Mouse (Mus musculus) forebrain, embryonic 11.5 days (tissue): ENCODE measurements around the gene Slc25a18. TPM values are rescaled to one million over a fixed set of nuclear protein-coding genes. Genes with fewer than 3 reads are reported as not detected.

ENCODE experiments used
- ATAC-seq: fragments of 200-750 bp; cut with Nextera tagmentation; replicated peaks from 2 replicates; pipeline ENCODE4 v1.8.0; 2017; ENCODE audit warnings: moderate TSS enrichment; ENCODE audit not compliant: low FRiP score
- DNase-seq: peaks from one replicate; pipeline ENCODE4 v3.0.0-alpha.2; 2017; ENCODE audit warnings: low spot score
- H3K27ac ChIP-seq: fragments of 300-500 bp; sonication (generic); 2 replicates; pipeline ENCODE4 v1.5.1; 2014; ENCODE audit warnings: low read depth, low read length
- H3K27me3 ChIP-seq: fragments of 300-500 bp; sonication (generic); 2 replicates; pipeline ENCODE4 v1.6.1; 2014; ENCODE audit warnings: mild to moderate bottlenecking, low read length, mixed read lengths; ENCODE audit not compliant: control insufficient read depth, insufficient read depth
- H3K36me3 ChIP-seq: fragments of 300-500 bp; sonication (generic); 2 replicates; pipeline ENCODE4 v1.6.1; 2014; ENCODE audit warnings: mild to moderate bottlenecking, low read length, moderate library complexity, mixed read lengths; ENCODE audit not compliant: control insufficient read depth, insufficient read depth
- H3K4me1 ChIP-seq: fragments of 300-500 bp; sonication (generic); replicated peaks from 2 replicates; pipeline ENCODE4 v1.6.1; 2014; ENCODE audit warnings: low read length, mixed read lengths; ENCODE audit not compliant: control insufficient read depth, insufficient read depth
- H3K4me2 ChIP-seq: fragments of 300-500 bp; sonication (generic); 2 replicates; pipeline ENCODE4 v1.6.1; 2014; ENCODE audit warnings: low read depth, mild to moderate bottlenecking, low read length, moderate library complexity, mixed read lengths; ENCODE audit not compliant: severe bottlenecking
- H3K4me3 ChIP-seq: fragments of 300-500 bp; sonication (generic); 2 replicates; pipeline ENCODE4 v1.5.1; 2014; ENCODE audit warnings: low read depth, low read length
- H3K9ac ChIP-seq: fragments of 300-500 bp; sonication (generic); 2 replicates; pipeline ENCODE4 v1.6.1; 2014; ENCODE audit warnings: low read length
- H3K9me3 ChIP-seq: fragments of 300-500 bp; sonication (generic); 2 replicates; pipeline ENCODE4 v1.6.1; 2016; ENCODE audit warnings: low read length, mixed read lengths; ENCODE audit not compliant: control insufficient read depth
- WGBS: fragments of 180-500 bp; shearing (Covaris S2); extraction: QIAGEN DNeasy Blood & Tissue Kit; methylation state at CpG from one replicate; pipeline ENCODE4 v1.1.7; 2014; 5-methylcytosine and 5-hydroxymethylcytosine counted together
- polyA plus RNA-seq: library from polyadenylated mRNA; unstranded; fragments of >200 nt; fragmentation: Nextera tagmentation; extraction: Ambion mirVana; gene quantifications from 2 replicates; pipeline ENCODE4 v1.2.1, GENCODE M21; 2014

Gene Slc25a18
- polyA plus RNA-seq, 1 experiment from 2014 or later, result 0.47 TPM

DNA sequence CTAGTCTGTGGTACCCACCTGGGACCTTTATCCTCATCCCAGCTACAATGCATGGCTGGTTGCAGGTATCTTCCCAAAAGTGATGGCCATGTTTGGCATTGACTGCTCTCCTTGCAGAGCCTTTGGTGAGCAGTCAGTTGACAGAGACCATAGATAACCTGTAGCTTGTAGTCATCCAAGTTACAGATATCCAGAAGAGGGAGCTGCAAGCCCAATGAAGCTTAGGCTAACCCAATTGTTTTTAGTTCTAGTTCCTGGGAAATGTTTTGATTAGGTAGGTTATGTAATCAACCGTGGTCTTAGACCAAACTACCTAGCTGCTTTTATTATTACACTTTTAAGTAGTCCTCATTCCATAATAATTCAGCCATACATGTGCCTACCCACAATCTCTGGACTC lies 2.0 kb upstream of the Slc25a18 start:
- Histone ChIP-seq H3K9ac (no peak overlapping the region), H3K4me2 (no peak overlapping the region), H3K36me3 (no peaks in the 10 kb centered on the region; the same call in 1 of the 2 replicates), H3K9me3 (no peaks in the 10 kb centered on the region), H3K4me3 (no peak overlapping the region), H3K27ac (no peak overlapping the region), H3K27me3 (no peaks in the 10 kb centered on the region), H3K4me1 (peaks cover 9% of the 10 kb centered on the region; the same call in 1 of the 2 replicates)
- DNase-seq, result no peak
- 94% methylated on average over 1 of the region's 1 CpGs for WGBS
- ATAC-seq, result no peak

DNA sequence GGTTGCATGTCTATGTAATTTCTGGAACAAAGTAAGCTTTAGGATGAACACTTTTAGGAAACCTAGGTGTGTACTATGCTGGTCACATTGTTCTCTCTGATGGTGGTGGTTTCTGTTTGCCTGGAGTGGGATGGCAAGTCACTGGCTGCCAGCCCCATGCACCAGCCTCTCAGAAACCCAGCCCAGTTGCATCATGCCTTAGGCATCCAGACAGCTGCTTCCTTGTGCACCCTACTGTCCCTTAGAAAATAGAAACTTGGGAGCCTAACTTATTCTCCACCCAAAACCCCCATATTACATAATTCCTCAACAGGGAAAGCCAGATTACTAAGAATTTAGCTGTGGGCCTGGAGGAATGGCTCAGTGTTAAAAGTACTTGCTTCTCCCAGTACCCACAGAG lies 1.4 kb upstream of the Slc25a18 start:
- Histone ChIP-seq H3K9me3 (no peaks in the 10 kb centered on the region), H3K27ac (no peak overlapping the region), H3K4me2 (no peak overlapping the region), H3K4me3 (no peak overlapping the region), H3K27me3 (no peaks in the 10 kb centered on the region), H3K9ac (no peak overlapping the region), H3K36me3 (no peaks in the 10 kb centered on the region; the same call in 1 of the 2 replicates), H3K4me1 (peaks cover 9% of the 10 kb centered on the region; the same call in 1 of the 2 replicates)
- ATAC-seq (no peak), DNase-seq (no peak)

DNA sequence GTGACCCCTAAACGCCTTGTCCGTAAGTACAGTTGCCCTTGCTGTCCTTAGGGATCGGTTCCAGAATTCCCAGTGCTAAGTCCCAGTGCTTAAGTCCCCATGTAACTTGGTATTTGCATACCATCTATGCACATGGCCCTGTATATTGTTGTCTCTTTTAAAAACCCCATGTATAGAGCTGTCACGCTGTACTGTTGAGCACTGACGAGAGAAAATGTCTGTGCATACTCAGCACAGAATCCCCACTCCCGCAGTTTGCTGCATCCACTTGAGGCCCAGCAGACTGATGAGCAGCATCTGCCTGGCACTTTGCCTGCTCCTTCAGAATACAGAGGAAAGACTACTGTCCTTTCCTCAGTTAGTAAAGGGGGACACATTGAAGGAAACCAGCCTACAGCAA lies 385 bp downstream of the Slc25a18 start:
- Histone ChIP-seq H3K36me3 (no peaks in the 10 kb centered on the region), H3K4me3 (no peak overlapping the region), H3K9me3 (no peaks in the 10 kb centered on the region), H3K9ac (0 out of 2 replicates have a peak overlapping the region, but pooled peaks have one; percentile 1), H3K27me3 (no peaks in the 10 kb centered on the region), H3K27ac (no peak overlapping the region), H3K4me2 (no peak overlapping the region), H3K4me1 (peaks cover 9% of the 10 kb centered on the region; the same call in 1 of the 2 replicates)
- WGBS, result 78% methylated on average over 6 of the region's 6 CpGs
- no peak for DNase-seq
- peak; percentile 41 for ATAC-seq

DNA sequence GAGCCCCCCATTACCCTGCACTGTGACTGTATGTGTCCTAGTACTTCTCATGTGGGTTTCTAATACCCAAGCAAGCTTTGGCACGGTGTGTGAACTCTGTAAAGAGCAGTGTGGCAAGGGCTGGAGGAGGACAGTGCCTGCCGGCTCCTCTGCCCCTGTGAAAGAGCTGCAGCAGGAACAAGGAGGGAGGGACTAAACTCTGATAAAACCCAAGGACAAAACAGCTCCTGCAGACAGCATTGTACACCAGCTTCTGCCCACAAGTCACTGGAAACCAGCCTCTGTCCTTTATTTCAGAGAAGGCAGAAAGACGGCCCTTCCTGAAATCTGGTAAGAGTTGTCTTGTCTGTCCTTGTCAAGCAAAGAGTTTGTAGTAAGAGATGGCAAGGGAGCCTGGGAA lies 2.9 kb downstream of the Slc25a18 start:
- H3K4me3 ChIP-seq, result no peak overlapping the region
- no peak overlapping the region for H3K4me2 ChIP-seq
- WGBS, result 89% methylated on average over 3 of the region's 3 CpGs
- no peak for ATAC-seq
- no peaks in the 10 kb centered on the region for H3K27me3 ChIP-seq
- no peak overlapping the region for H3K9ac ChIP-seq
- H3K27ac ChIP-seq, result no peak overlapping the region
- DNase-seq, result no peak
- H3K4me1 ChIP-seq, result peaks cover 9% of the 10 kb centered on the region; the same call in 1 of the 2 replicates
- H3K9me3 ChIP-seq, result no peaks in the 10 kb centered on the region
- no peaks in the 10 kb centered on the region for H3K36me3 ChIP-seq

DNA sequence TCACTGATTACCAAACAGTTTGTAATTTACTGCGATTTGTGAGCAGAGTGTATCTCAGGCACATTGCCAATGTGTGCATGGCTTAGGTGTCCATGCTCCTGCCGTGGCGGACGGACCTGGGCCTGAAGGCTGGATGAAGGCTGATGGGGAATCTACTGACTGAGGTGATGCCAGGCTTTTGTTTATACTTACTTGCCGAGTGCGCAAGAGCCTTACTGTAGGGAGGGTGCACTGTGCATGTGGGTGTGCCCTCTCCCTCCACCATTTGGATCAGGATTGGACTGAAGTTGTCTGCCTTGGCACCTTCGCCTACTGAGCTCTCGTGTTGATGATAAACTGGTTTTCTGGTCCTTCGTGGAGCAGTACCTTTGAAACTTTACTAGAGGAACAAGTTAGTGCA lies 4.2 kb downstream of the Slc25a18 start:
- Histone ChIP-seq H3K36me3 (no peaks in the 10 kb centered on the region), H3K4me3 (no peak overlapping the region), H3K9ac (no peak overlapping the region), H3K4me1 (peaks cover 9% of the 10 kb centered on the region; the same call in 1 of the 2 replicates), H3K27ac (no peak overlapping the region), H3K27me3 (no peaks in the 10 kb centered on the region), H3K9me3 (no peaks in the 10 kb centered on the region), H3K4me2 (no peak overlapping the region)
- DNase-seq (no peak), ATAC-seq (no peak)
- WGBS, result 92% methylated on average over 9 of the region's 9 CpGs

DNA sequence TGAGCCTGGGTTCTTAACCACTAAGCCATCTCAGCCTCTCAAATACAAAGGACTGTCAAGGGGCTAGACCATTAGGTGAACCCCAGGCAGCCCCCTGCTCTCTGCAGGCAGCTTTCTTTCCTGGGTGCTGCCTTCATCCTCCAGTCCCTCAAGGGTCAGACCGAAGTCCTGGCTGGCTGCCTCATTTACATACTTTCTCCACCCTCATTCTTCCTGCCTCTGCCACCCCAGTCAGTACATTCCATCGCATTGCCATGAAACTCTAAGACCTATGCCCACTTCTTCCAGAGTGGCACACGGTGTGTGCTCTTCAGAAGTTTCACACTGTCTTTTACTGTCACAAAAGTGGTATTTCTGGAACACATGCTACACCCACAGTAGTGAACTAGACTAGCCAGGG lies 4.8 kb downstream of the Slc25a18 start:
- WGBS, result 62% methylated on average over 3 of the region's 3 CpGs

DNA sequence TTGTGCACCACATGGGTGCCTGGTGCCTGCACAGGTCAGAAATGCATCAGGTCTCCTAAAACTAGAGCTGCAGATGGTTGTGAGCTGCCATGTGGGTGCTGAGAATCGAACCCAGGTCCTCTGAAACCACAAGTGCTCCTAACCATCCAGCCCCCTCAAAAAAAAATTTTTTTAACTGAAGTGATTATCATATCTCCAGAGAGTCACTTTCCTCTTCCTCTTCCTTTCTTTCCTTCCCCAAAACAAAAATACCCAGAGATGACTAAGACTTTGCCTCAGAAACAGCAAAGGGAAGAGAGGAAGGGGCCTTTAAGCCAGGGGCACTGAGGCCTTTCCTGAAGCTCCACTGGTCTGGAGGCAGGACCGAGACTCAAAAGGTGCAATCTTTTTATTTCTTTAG lies 9.6 kb downstream of the Slc25a18 start:
- no peak for DNase-seq
- 92% methylated on average over 2 of the region's 2 CpGs for WGBS
- H3K27ac ChIP-seq, result no peak overlapping the region

More for the DNA sequence above, 4.8 kb downstream of the Slc25a18 start:
- no peak overlapping the region for H3K9ac ChIP-seq
- no peak for DNase-seq
- no peaks in the 10 kb centered on the region for H3K9me3 ChIP-seq
- no peaks in the 10 kb centered on the region for H3K27me3 ChIP-seq
- no peak overlapping the region for H3K27ac ChIP-seq
- H3K36me3 ChIP-seq, result no peaks in the 10 kb centered on the region
- ATAC-seq, result no peak
- H3K4me3 ChIP-seq, result no peak overlapping the region
- no peak overlapping the region for H3K4me2 ChIP-seq
- H3K4me1 ChIP-seq, result peaks cover 6% of the 10 kb centered on the region; the same call in 1 of the 2 replicates

DNA sequence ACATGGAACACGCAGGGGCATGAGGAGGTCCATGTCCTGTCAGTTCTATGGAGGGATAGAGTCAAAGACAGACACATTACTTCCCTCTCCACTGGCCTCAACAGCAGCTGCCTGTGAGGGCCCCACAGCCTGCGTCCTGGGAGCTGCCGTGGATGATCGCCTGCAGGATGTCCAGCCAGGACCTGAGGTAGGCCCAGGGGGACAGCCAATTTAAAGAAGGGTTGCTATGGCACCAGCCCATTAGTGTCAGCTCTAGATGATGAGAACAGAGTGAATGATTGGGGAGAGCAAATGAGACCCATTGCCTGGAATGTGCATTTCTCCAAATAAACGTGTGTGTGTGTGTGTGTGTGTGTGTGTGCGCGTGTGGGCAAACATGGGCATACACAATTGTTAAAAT lies 11.0 kb downstream of the Slc25a18 start:
- DNase-seq (no peak), ATAC-seq (no peak)
- no peak overlapping the region for H3K9ac ChIP-seq
- H3K4me1 ChIP-seq, result no peaks in the 10 kb centered on the region
- no peaks in the 10 kb centered on the region for H3K36me3 ChIP-seq
- H3K4me2 ChIP-seq, result no peak overlapping the region
- no peak overlapping the region for H3K27ac ChIP-seq
- no peaks in the 10 kb centered on the region for H3K9me3 ChIP-seq
- H3K27me3 ChIP-seq, result no peaks in the 10 kb centered on the region
- H3K4me3 ChIP-seq, result no peak overlapping the region
- WGBS, result 62% methylated on average over 7 of the region's 7 CpGs

More for the DNA sequence above, 9.6 kb downstream of the Slc25a18 start:
- Histone ChIP-seq H3K36me3 (no peaks in the 10 kb centered on the region), H3K4me1 (no peaks in the 10 kb centered on the region), H3K9me3 (no peaks in the 10 kb centered on the region), H3K9ac (no peak overlapping the region), H3K4me2 (no peak overlapping the region), H3K4me3 (no peak overlapping the region), H3K27me3 (no peaks in the 10 kb centered on the region)
- no peak for ATAC-seq

DNA sequence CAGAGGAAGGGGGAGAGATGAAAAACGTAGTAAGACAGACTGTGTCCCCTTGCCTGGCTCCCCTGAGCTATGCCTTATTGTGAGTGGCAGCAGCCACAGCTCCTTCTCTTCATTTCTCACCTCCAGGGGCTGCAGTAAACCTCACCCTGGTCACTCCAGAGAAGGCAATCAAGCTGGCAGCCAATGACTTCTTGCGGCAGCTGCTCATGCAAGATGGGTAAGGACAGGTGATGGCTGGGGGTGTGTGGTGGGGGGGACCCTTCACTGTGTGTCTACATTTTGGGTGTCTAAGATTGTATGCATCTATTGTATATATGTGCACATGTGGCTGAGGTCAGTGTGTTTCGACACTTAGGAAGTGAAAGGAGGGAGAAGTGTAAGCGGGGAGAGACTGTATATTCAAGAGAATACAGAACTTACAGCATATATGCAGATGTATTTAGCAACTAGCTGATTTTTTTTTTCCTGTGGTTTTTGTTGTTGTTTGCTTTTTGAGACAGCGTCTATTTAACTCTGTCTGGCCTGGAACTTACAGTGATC lies 14.8 kb downstream of the Slc25a18 start:
- no peak overlapping the region for H3K4me3 ChIP-seq
- WGBS, result 92% methylated on average over 5 of the region's 5 CpGs
- H3K4me1 ChIP-seq, result no peaks in the 10 kb centered on the region
- no peak for ATAC-seq
- H3K36me3 ChIP-seq, result no peaks in the 10 kb centered on the region
- DNase-seq, result no peak
- no peak overlapping the region for H3K9ac ChIP-seq
- H3K27ac ChIP-seq, result no peak overlapping the region
- no peaks in the 10 kb centered on the region for H3K27me3 ChIP-seq
- no peak overlapping the region for H3K4me2 ChIP-seq
- H3K9me3 ChIP-seq, result no peaks in the 10 kb centered on the region
